Mouse (Mus musculus): ENCODE data around the gene Ltbp1. TPM values are rescaled to one million over a fixed set of nuclear protein-coding genes. Genes with fewer than 3 reads are reported as not detected.
A peak's percentile ranks its signal among the peaks of the same experiment; 100 is the strongest.

The Ltbp1 gene
- polyA plus RNA-seq, 1 experiment from 2014 or later: 4.8 TPM

- Histone ChIP-seq H3K36me3 (no peaks in the 10 kb centered on the region), H3K27me3 (ENCODE audit: insufficient read depth, poor library complexity, severe bottlenecking) (no peaks in the 10 kb centered on the region), H3K4me3 (no peak overlapping the region), H3K27ac (no peak overlapping the region), H3K9me3 (no peaks in the 10 kb centered on the region), H3K4me1 (replicated peaks) (no peaks in the 10 kb centered on the region)
- no peak for DNase-seq (ENCODE audit: low spot score)
- WGBS: 71% methylated on average over 4 of the region's 4 CpGs
Observed at GRCm38 (mm10) chr17:75039017-75039416, 33.6 kb downstream of the Ltbp1 start.

- no peaks in the 10 kb centered on the region for H3K4me1 ChIP-seq (replicated peaks)
- H3K27ac ChIP-seq: no peak overlapping the region
- peaks cover 18% of the 10 kb centered on the region; the same call in 1 of the 2 replicates for H3K27me3 ChIP-seq (ENCODE audit: insufficient read depth, poor library complexity, severe bottlenecking)
- H3K9me3 ChIP-seq: 0 out of 2 replicates have a peak, but pooled peaks cover 6% of the 10 kb centered on the region
- 84% methylated on average over 8 of the region's 8 CpGs for WGBS
- H3K36me3 ChIP-seq: no peaks in the 10 kb centered on the region
- DNase-seq (ENCODE audit: low spot score): no peak
- H3K4me3 ChIP-seq: no peak overlapping the region
Observed at GRCm38 (mm10) chr17:75049366-75049969, 44.1 kb downstream of the Ltbp1 start.

GRCm38 (mm10) chr17:75051440-75051925 lies 46.1 kb downstream of the Ltbp1 start:
- H3K4me3 ChIP-seq: no peak overlapping the region
- no peaks in the 10 kb centered on the region for H3K36me3 ChIP-seq
- DNase-seq (ENCODE audit: low spot score): no peak
- H3K27me3 ChIP-seq (ENCODE audit: insufficient read depth, poor library complexity, severe bottlenecking): peaks cover 26% of the 10 kb centered on the region
- H3K4me1 ChIP-seq (replicated peaks): peaks cover 9% of the 10 kb centered on the region
- H3K27ac ChIP-seq: no peak overlapping the region
- 82% methylated on average over 8 of the region's 8 CpGs for WGBS
- no peaks in the 10 kb centered on the region for H3K9me3 ChIP-seq

- DNase-seq (ENCODE audit: low spot score): no peak
- no peaks in the 10 kb centered on the region for H3K36me3 ChIP-seq
- H3K4me1 ChIP-seq (replicated peaks): peaks cover 15% of the 10 kb centered on the region
- 84% methylated on average over 5 of the region's 5 CpGs for WGBS
- no peaks in the 10 kb centered on the region for H3K9me3 ChIP-seq
- peaks cover 49% of the 10 kb centered on the region for H3K27me3 ChIP-seq (ENCODE audit: insufficient read depth, poor library complexity, severe bottlenecking)
- H3K27ac ChIP-seq: no peak overlapping the region
- H3K4me3 ChIP-seq: no peak overlapping the region
Observed at GRCm38 (mm10) chr17:75055235-75055634, 49.9 kb downstream of the Ltbp1 start.

DNA sequence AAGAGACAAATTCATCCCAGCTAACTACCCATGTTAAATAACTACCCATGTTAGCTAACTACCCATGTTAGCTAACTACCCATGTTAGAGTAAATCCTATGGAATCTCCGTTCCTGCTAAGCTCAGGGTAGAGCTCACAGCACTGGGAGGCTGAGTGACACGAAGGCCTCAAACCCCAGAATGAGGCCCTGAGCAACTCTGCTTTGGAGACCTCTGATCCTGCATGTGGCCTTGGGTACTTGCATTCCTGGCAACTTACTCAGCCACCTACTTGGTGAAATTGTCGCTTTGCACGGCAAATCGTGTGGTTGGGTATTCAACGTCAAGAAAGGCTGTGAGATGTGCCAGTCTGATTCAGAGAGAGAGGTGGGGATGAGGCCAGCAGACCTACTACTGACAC lies 50.6 kb downstream of the Ltbp1 start:
- no peak for DNase-seq (ENCODE audit: low spot score)
- H3K27ac ChIP-seq: no peak overlapping the region
- H3K4me1 ChIP-seq (replicated peaks): peaks cover 15% of the 10 kb centered on the region
- H3K9me3 ChIP-seq: no peaks in the 10 kb centered on the region
- H3K4me3 ChIP-seq: no peak overlapping the region
- 84% methylated on average over 6 of the region's 6 CpGs for WGBS
- H3K27me3 ChIP-seq (ENCODE audit: insufficient read depth, poor library complexity, severe bottlenecking): peaks cover 56% of the 10 kb centered on the region
- H3K36me3 ChIP-seq: no peaks in the 10 kb centered on the region

- no peak overlapping the region for H3K4me3 ChIP-seq
- H3K27ac ChIP-seq: no peak overlapping the region
- WGBS: 36% methylated on average over 8 of the region's 8 CpGs
- DNase-seq (ENCODE audit: low spot score): no peak
- H3K4me1 ChIP-seq (replicated peaks): peaks cover 15% of the 10 kb centered on the region
- peaks cover 63% of the 10 kb centered on the region for H3K27me3 ChIP-seq (ENCODE audit: insufficient read depth, poor library complexity, severe bottlenecking)
- no peaks in the 10 kb centered on the region for H3K9me3 ChIP-seq
- no peaks in the 10 kb centered on the region for H3K36me3 ChIP-seq
Observed at GRCm38 (mm10) chr17:75056631-75057030, 51.3 kb downstream of the Ltbp1 start.

DNA sequence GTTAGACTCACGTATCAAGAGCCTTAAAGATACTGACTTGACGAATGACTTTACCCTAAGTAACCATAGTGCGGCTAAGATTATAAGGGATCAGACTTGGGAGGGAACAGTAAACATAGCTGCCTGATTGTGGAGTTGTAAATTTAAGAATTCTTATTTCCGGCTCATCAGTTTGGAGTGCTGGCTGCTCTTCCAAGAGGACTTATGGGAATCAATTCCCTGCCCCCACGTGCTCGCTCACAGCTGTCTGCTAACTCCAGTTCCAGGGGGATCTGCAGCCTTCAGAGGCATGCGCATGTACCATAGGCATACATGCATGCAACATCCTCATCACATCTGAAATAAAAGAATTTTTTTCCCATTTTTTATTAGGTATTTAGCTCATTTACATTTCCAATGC lies 61.0 kb downstream of the Ltbp1 start:
- 94% methylated on average over 7 of the region's 7 CpGs for WGBS
- Histone ChIP-seq H3K27me3 (ENCODE audit: insufficient read depth, poor library complexity, severe bottlenecking) (peaks cover 84% of the 10 kb centered on the region), H3K36me3 (no peaks in the 10 kb centered on the region), H3K27ac (no peak overlapping the region), H3K9me3 (no peaks in the 10 kb centered on the region), H3K4me1 (replicated peaks) (peaks cover 31% of the 10 kb centered on the region), H3K4me3 (no peak overlapping the region)
- no peak for DNase-seq (ENCODE audit: low spot score)

DNA sequence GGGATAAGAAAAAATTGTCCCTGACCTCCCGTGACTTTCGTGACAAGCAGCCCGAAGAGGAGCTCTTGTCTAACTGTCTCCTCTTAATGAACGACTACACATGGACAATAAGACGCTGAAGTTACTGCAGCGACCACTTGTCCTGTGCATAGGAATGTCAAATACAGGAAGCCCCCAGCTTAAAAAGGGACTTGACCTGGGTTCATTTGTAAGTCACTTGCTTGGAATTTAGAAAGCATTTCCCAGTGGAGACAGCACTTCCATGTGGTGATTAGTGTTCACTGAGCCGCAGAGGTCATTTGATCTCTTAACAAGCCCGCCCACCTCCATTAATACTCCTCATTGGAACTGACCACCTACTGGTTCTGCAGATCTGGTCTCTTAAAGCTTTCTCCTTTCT lies 61.9 kb downstream of the Ltbp1 start:
- Histone ChIP-seq H3K27me3 (ENCODE audit: insufficient read depth, poor library complexity, severe bottlenecking) (peaks cover 84% of the 10 kb centered on the region), H3K9me3 (no peaks in the 10 kb centered on the region), H3K4me1 (replicated peaks) (peaks cover 32% of the 10 kb centered on the region), H3K4me3 (no peak overlapping the region), H3K27ac (no peak overlapping the region), H3K36me3 (no peaks in the 10 kb centered on the region)
- DNase-seq (ENCODE audit: low spot score): peak; percentile 30
- WGBS: 10% methylated on average over 8 of the region's 8 CpGs

DNA sequence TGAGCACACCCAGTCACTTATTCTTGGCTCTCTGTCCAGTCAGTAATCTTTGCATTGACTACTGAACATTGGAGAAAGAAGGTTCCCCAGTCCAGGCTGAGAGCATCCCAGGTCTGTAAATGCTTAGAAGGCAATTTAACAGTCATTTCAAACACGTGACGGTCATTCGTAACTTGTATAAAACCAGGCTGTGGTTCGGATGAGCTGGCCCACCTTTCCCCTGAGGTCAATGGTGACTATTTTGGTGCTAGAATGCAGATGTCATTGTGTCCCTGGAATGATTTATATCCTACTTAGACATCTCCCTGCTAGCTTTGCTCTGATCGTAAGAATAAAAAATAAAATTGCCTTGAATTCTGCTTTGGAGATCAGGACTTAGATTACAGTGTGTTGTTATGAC lies 63.9 kb downstream of the Ltbp1 start:
- Histone ChIP-seq H3K27me3 (ENCODE audit: insufficient read depth, poor library complexity, severe bottlenecking) (peaks cover 87% of the 10 kb centered on the region), H3K4me3 (no peak overlapping the region), H3K27ac (no peak overlapping the region), H3K4me1 (replicated peaks) (peaks cover 32% of the 10 kb centered on the region), H3K36me3 (no peaks in the 10 kb centered on the region), H3K9me3 (no peaks in the 10 kb centered on the region)
- no peak for DNase-seq (ENCODE audit: low spot score)
- WGBS: 93% methylated on average over 5 of the region's 5 CpGs

DNA sequence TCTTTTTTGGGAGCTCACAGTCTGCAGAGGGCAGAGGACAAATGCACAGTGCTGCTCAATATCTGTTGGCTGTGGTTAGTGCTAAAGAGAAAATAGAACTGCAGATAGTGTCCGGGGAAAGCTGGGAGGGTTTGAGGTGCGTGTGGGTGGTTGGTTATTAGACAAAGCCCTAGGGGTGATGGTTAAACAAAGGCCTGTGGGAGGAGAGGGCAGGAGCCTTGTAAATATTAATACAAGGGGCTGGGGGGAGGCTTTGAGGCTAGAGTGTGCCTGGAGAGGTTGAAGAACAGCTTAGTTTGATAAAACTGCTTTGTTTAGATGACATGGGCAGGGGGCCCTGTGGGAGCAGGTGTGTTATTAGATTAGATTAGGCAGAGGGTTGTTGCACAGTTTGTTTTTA lies 65.8 kb downstream of the Ltbp1 start:
- Histone ChIP-seq H3K27me3 (ENCODE audit: insufficient read depth, poor library complexity, severe bottlenecking) (peaks cover 86% of the 10 kb centered on the region), H3K4me3 (no peak overlapping the region), H3K27ac (no peak overlapping the region), H3K36me3 (no peaks in the 10 kb centered on the region), H3K9me3 (no peaks in the 10 kb centered on the region), H3K4me1 (replicated peaks) (peaks cover 25% of the 10 kb centered on the region)
- no peak for DNase-seq (ENCODE audit: low spot score)
- 19% methylated on average over 2 of the region's 2 CpGs for WGBS

DNA sequence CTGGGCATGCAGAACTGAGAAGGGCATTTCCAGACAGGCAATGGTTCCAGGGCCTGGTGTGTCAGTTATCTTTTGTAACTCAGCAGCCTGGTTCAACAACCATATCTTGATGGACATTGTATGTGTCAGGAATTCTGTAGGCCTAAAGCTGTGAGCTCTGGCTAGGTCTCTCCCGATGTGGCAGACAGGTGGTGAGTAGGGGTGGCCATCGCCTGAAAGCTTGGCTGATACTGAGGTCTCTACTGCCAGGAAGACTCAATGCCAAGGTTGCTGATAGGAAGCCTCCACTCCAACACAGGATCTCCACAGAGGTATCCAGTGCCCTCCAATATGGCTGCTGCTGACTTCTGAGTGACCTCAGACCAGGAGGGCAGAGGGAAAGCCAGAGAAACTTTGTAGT lies 66.4 kb downstream of the Ltbp1 start:
- H3K9me3 ChIP-seq: no peaks in the 10 kb centered on the region
- H3K27ac ChIP-seq: no peak overlapping the region
- peaks cover 21% of the 10 kb centered on the region for H3K4me1 ChIP-seq (replicated peaks)
- peaks cover 86% of the 10 kb centered on the region for H3K27me3 ChIP-seq (ENCODE audit: insufficient read depth, poor library complexity, severe bottlenecking)
- no peak for DNase-seq (ENCODE audit: low spot score)
- H3K36me3 ChIP-seq: no peaks in the 10 kb centered on the region
- H3K4me3 ChIP-seq: no peak overlapping the region
- 88% methylated on average over 2 of the region's 2 CpGs for WGBS

- peaks cover 77% of the 10 kb centered on the region for H3K27me3 ChIP-seq (ENCODE audit: insufficient read depth, poor library complexity, severe bottlenecking)
- WGBS: 78% methylated on average over 8 of the region's 8 CpGs
Observed at GRCm38 (mm10) chr17:75073887-75074286, 68.5 kb downstream of the Ltbp1 start.

DNA sequence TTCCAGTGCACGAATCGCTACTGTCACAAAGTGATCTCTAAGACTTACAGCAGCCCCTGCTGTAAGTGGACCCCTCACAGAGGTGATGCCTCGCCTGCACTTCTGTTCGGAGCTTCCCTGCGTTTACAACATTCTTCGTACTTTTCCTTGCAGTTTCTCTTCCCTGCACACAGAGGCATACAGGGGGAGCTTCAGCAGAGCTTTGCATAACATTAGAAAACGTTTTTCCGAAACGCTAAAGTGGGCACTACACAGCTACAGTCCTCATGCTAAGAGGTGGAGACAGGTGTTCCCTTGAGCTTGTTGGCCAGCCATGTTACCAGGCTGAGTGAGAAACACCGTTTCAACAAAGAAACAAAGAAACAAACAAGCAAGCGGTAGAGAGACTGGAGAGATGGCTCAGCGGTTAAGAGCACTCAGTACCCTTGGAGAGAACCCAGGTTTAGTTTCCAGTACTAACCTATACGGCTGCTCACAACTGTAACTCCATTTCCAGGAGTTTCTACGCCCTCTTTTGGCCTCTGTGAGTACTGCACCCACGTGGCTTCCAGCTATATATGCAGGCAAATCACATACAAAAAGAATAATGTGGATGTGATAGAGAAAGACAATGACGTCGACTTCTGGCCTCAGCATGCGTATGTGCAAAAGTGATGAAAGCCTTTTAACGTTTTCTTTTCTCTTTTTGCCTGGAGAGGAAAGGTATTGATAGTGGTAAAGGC lies 69.8 kb downstream of the Ltbp1 start:
- peaks cover 64% of the 10 kb centered on the region for H3K27me3 ChIP-seq (ENCODE audit: insufficient read depth, poor library complexity, severe bottlenecking)
- 69% methylated on average over 19 of the region's 19 CpGs for WGBS
- 0 out of 2 replicates have a peak, but pooled peaks cover 2% of the 10 kb centered on the region for H3K9me3 ChIP-seq
- no peak overlapping the region for H3K4me3 ChIP-seq
- peak; percentile 40 for DNase-seq (ENCODE audit: low spot score)
- H3K27ac ChIP-seq: no peak overlapping the region
- no peaks in the 10 kb centered on the region for H3K36me3 ChIP-seq
- H3K4me1 ChIP-seq (replicated peaks): peaks cover 9% of the 10 kb centered on the region

More at GRCm38 (mm10) chr17:75073887-75074286, 68.5 kb downstream of the Ltbp1 start:
- DNase-seq (ENCODE audit: low spot score): no peak
- Histone ChIP-seq H3K4me1 (replicated peaks) (peaks cover 9% of the 10 kb centered on the region), H3K9me3 (no peaks in the 10 kb centered on the region), H3K4me3 (no peak overlapping the region), H3K36me3 (no peaks in the 10 kb centered on the region), H3K27ac (no peak overlapping the region)
